In the genomic region with DNA sequence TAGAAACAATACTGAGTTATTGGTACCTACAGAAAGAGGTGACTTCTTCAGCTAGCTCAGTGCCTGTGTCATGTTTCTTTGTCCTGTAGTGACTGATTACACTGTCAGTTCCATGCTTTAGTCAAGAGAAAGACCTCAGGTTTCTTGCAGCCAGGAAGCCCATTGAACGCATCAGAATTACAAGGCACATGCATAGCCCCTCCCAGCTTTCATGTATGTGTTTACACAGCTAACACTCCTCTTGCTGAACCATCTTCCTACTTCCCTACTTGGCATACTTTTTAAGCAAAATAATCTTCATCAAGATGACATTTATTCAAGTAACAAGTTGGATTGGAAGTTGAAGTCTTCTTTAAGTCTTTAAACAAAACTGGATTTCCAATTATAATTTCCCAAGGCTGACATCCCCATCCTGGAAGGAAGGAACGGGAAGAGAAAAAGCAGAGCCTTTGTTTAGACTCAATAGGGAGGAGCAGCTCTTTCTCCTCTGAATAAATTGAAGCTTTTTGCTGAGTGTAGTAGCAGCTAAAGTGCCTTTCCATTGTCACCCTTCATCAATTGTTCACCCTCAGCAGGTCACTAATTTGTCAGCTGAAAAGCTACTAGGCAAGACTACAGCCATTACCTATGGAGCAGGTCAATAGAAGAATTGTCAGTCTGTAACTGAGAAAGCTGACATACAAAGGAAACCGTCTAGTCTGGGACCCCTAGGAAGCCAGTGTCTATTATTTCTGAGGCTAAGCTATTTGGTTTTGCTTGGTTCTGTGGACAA, we compare ENCODE assay signal across 14 mouse cellular contexts. TPM values are rescaled to one million over a fixed set of nuclear protein-coding genes. Genes with fewer than 3 reads are reported as not detected.
DNase-seq lines count a peak whose midpoint lies in the region; ATAC-seq and TF ChIP-seq lines count a peak whose summit lies in the region.
"Had no signal": no experiment of that assay in that cellular context is flagged by ENCODE, and none has a peak within 500 bp of the region (broad histone marks: within the 10 kb centered on the region; RNA-seq: fewer than 3 reads in every experiment).

No protein-coding gene starts in this region.

- H3K4me3 ChIP-seq in forebrain, embryonic 14.5 days (ENCODE audit: low read depth, low read length), result no peak overlapping the region
- no peak overlapping the region for H3K4me3 ChIP-seq in midbrain, embryonic 12.5 days
- H3K4me3 ChIP-seq in layer of hippocampus, adult 2 months, result no peak overlapping the region
- H3K4me3 ChIP-seq: limb, embryonic 13.5 days; myocyte had no signal

- H3K36me3 ChIP-seq in forebrain, embryonic 14.5 days (ENCODE audit: control insufficient read depth, insufficient read depth, low read length), result no peaks in the 10 kb centered on the region
- no peaks in the 10 kb centered on the region for H3K36me3 ChIP-seq in midbrain, embryonic 12.5 days
- H3K36me3 ChIP-seq: limb, embryonic 13.5 days had no signal

- ATAC-seq in forebrain, embryonic 14.5 days, result peak; percentile 63; the same call in 1 of the 2 replicates
- ATAC-seq in midbrain, embryonic 12.5 days (ENCODE audit: low FRiP score, low read depth), result peak; percentile 91

- DNase-seq in retina, embryonic 14.5 days (ENCODE audit: low spot score), result peak; percentile 29
- no peak for DNase-seq in retina, postnatal 1 day
- DNase-seq in forebrain, embryonic 14.5 days (ENCODE audit: low spot score), result peak; percentile 56
- no peak for DNase-seq in adrenal gland, postnatal 14 days
- DNase-seq in spleen, postnatal 10 days (ENCODE audit: low spot score in 2 of 2), result no peak
- no peak for DNase-seq in layer of hippocampus, adult 2 months (ENCODE audit: low spot score in 2 of 2)
- DNase-seq: cerebellum, adult 11 months; gastrocnemius, postnatal 10 days; kidney, adult 8-10 months had no signal

- 0 out of 2 replicates have a peak, but pooled peaks cover 7% of the 10 kb centered on the region for H3K4me1 ChIP-seq in forebrain, embryonic 14.5 days (ENCODE audit: control insufficient read depth, insufficient read depth, low read length)
- peaks cover 25% of the 10 kb centered on the region for H3K4me1 ChIP-seq in midbrain, embryonic 12.5 days

- no peak overlapping the region for H3K27ac ChIP-seq in forebrain, embryonic 14.5 days (ENCODE audit: low read depth, low read length)
- peak overlapping the region; percentile 39; the same call in 1 of the 2 replicates for H3K27ac ChIP-seq in midbrain, embryonic 12.5 days (replicated peaks)
- no peak overlapping the region for H3K27ac ChIP-seq in layer of hippocampus, adult 2 months
- H3K27ac ChIP-seq: limb, embryonic 13.5 days had no signal

- no peaks in the 10 kb centered on the region for H3K27me3 ChIP-seq in forebrain, embryonic 14.5 days (replicated peaks; ENCODE audit: control insufficient read depth, insufficient read depth, low read length)
- 0 out of 2 replicates have a peak, but pooled peaks cover 19% of the 10 kb centered on the region for H3K27me3 ChIP-seq in midbrain, embryonic 12.5 days
- H3K27me3 ChIP-seq: limb, embryonic 13.5 days had no signal

- no peak for TF ChIP-seq CTCF in layer of hippocampus, adult 2 months (conservative IDR thresholded peaks at IDR 0.05)

- H3K9ac ChIP-seq in forebrain, embryonic 14.5 days (ENCODE audit: low read length), result no peak overlapping the region
- no peak overlapping the region for H3K9ac ChIP-seq in midbrain, embryonic 12.5 days (replicated peaks)
- H3K9ac ChIP-seq: limb, embryonic 13.5 days had no signal

- no peaks in the 10 kb centered on the region for H3K9me3 ChIP-seq in forebrain, embryonic 14.5 days (replicated peaks; ENCODE audit: control insufficient read depth, low read length)
- no peaks in the 10 kb centered on the region for H3K9me3 ChIP-seq in midbrain, embryonic 12.5 days
- H3K9me3 ChIP-seq: limb, embryonic 13.5 days had no signal

- WGBS in forebrain, embryonic 14.5 days, result 0% methylated on average over 3 of the region's 3 CpGs
- WGBS in midbrain, embryonic 12.5 days, result 11% methylated on average over 3 of the region's 3 CpGs

- no peak overlapping the region for H3K4me2 ChIP-seq in forebrain, embryonic 14.5 days (ENCODE audit: low read length)
- H3K4me2 ChIP-seq in midbrain, embryonic 12.5 days (replicated peaks), result 0 out of 2 replicates have a peak overlapping the region, but pooled peaks have one; percentile 9
- H3K4me2 ChIP-seq: limb, embryonic 13.5 days had no signal

RNA-seq across cellular contexts. Expression of gene Rbm8a2, which starts 34.8 kb away (rescaled TPM):
- 0.51 and 0.72 TPM in 2 replicates for polyA plus RNA-seq in forebrain, embryonic 14.5 days (2014; fragmentation: Nextera tagmentation; extraction: Ambion mirVana)
- polyA plus RNA-seq in midbrain, embryonic 12.5 days (2016; fragmentation: Nextera tagmentation; extraction: Ambion mirVana), result 0.74 and 0.85 TPM in 2 replicates
- not detected in 2 replicates for total RNA-seq in adrenal gland, postnatal 14 days (2021)
- not detected for total RNA-seq in layer of hippocampus, adult 2 months (2021)
- polyA plus RNA-seq: spleen, adult 2 months; testis, adult 2 months had no signal

Comparison
In these comparisons a context has a peak if more than half of its experiments do, and no peak if none do; other contexts are left out.
1. DNase-seq: peak in retina, embryonic 14.5 days (single experiment) and forebrain, embryonic 14.5 days (single experiment); none in retina, postnatal 1 day (single experiment), adrenal gland, postnatal 14 days (single experiment), spleen, postnatal 10 days (0 of 2) and layer of hippocampus, adult 2 months (0 of 2).